Mouse (Mus musculus): ENCODE results near the gene Zscan2. TPM values are rescaled to one million over a fixed set of nuclear protein-coding genes. Genes with fewer than 3 reads are reported as not detected.

Gene Zscan2
- polyA plus RNA-seq, 1 experiment from 2014 or later, result 0.63 TPM

DNA sequence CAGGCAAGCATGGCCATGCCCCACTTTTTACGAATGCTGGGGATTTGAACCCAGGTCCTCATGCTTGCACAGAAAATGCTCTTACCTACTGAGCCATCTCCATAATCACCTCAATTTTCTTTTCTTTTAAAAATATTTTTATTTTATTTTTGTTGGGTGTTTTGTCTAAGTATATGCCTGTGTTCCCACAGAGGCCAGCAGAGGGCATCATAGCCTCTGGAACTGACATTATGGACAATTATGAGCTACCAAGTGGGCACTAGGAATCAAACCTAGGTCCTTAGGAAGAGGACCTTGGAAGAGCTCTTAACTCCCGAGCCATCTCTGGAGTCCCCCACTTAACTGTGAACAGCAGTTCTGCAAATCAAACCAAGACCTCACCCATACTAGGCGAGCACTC lies 7.5 kb upstream of the Zscan2 start:
- no peaks in the 10 kb centered on the region for H3K4me1 ChIP-seq (replicated peaks; ENCODE audit: control insufficient read depth, insufficient read depth)
- H3K4me2 ChIP-seq (replicated peaks; ENCODE audit: low read depth), result no peak overlapping the region
- ATAC-seq (ENCODE audit: low FRiP score, low TSS enrichment), result no peak
- peak; percentile 45; the same call in 1 of the 2 replicates for TF ChIP-seq CTCF (IDR thresholded peaks at IDR 0.05; ENCODE audit: low read depth)
- no peak for TF ChIP-seq EP300 (optimal IDR thresholded peaks at IDR 0.05)
- H3K27me3 ChIP-seq (ENCODE audit: control insufficient read depth, insufficient read depth, low read length), result no peaks in the 10 kb centered on the region
- H3K36me3 ChIP-seq (ENCODE audit: control insufficient read depth, insufficient read depth, low read length), result no peaks in the 10 kb centered on the region
- H3K27ac ChIP-seq (replicated peaks), result no peak overlapping the region
- H3K9me3 ChIP-seq (ENCODE audit: control insufficient read depth, low read length), result no peaks in the 10 kb centered on the region
- H3K9ac ChIP-seq (ENCODE audit: low read length), result no peak overlapping the region
- no peak for DNase-seq (ENCODE audit: low spot score)
- WGBS, result 93% methylated on average over 3 of the region's 3 CpGs
- no peak overlapping the region for H3K4me3 ChIP-seq (ENCODE audit: low read depth, low read length)

- no peak for DNase-seq (ENCODE audit: low spot score)
- no peak overlapping the region for H3K4me3 ChIP-seq (ENCODE audit: low read depth, low read length)
- no peak for ATAC-seq (ENCODE audit: low FRiP score, low TSS enrichment)
- H3K4me2 ChIP-seq (replicated peaks; ENCODE audit: low read depth), result no peak overlapping the region
- no peak overlapping the region for H3K9ac ChIP-seq (ENCODE audit: low read length)
- no peak overlapping the region for H3K27ac ChIP-seq (replicated peaks)
- no peaks in the 10 kb centered on the region for H3K9me3 ChIP-seq (ENCODE audit: control insufficient read depth, low read length)
- no peak for TF ChIP-seq EP300 (optimal IDR thresholded peaks at IDR 0.05)
- no peak for TF ChIP-seq CTCF (IDR thresholded peaks at IDR 0.05; ENCODE audit: low read depth)
- no peaks in the 10 kb centered on the region for H3K27me3 ChIP-seq (ENCODE audit: control insufficient read depth, insufficient read depth, low read length)
- H3K4me1 ChIP-seq (replicated peaks; ENCODE audit: control insufficient read depth, insufficient read depth), result no peaks in the 10 kb centered on the region
- no peaks in the 10 kb centered on the region for H3K36me3 ChIP-seq (ENCODE audit: control insufficient read depth, insufficient read depth, low read length)
Observed at GRCm38 (mm10) chr7:80855316-80855715, 5.4 kb upstream of the Zscan2 start.

GRCm38 (mm10) chr7:80857181-80857580 lies 3.5 kb upstream of the Zscan2 start:
- H3K9me3 ChIP-seq (ENCODE audit: control insufficient read depth, low read length), result no peaks in the 10 kb centered on the region
- H3K4me2 ChIP-seq (replicated peaks; ENCODE audit: low read depth), result no peak overlapping the region
- H3K9ac ChIP-seq (ENCODE audit: low read length), result no peak overlapping the region
- 22% methylated on average over 6 of the region's 6 CpGs for WGBS
- H3K27me3 ChIP-seq (ENCODE audit: control insufficient read depth, insufficient read depth, low read length), result no peaks in the 10 kb centered on the region
- H3K36me3 ChIP-seq (ENCODE audit: control insufficient read depth, insufficient read depth, low read length), result no peaks in the 10 kb centered on the region
- H3K4me3 ChIP-seq (ENCODE audit: low read depth, low read length), result no peak overlapping the region
- peak; percentile 48; the same call in 1 of the 2 replicates for ATAC-seq (ENCODE audit: low FRiP score, low TSS enrichment)
- DNase-seq (ENCODE audit: low spot score), result peak; percentile 87
- H3K27ac ChIP-seq (replicated peaks), result no peak overlapping the region
- H3K4me1 ChIP-seq (replicated peaks; ENCODE audit: control insufficient read depth, insufficient read depth), result no peaks in the 10 kb centered on the region
- TF ChIP-seq CTCF (IDR thresholded peaks at IDR 0.05; ENCODE audit: low read depth) (peak; percentile 91), EP300 (optimal IDR thresholded peaks at IDR 0.05) (no peak)

DNA sequence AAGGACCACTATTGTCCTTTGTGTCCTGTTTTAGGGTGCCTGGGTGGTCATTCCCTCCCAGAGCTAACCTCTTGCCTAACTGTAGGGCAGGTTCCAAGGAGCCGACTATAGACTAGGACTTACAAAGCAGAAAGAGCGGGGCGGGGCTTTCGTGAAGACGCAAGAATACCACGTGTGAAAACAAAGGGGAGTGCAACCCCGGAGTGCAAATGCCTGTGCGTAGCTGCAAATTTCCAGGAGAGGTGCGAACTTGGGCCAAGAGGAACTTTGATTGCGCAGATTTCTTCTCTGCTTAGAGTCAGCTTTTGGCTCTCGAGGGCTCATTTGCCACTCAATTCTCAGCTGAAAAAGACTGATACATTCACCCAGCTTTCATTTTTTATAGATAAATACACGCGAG lies 493 bp upstream of the Zscan2 start:
- peak; percentile 64 for ATAC-seq (ENCODE audit: low FRiP score, low TSS enrichment)
- H3K4me2 ChIP-seq (replicated peaks; ENCODE audit: low read depth), result peak overlapping the region; percentile 84
- no peaks in the 10 kb centered on the region; the same call in 1 of the 2 replicates for H3K4me1 ChIP-seq (replicated peaks; ENCODE audit: control insufficient read depth, insufficient read depth)
- TF ChIP-seq CTCF (IDR thresholded peaks at IDR 0.05; ENCODE audit: low read depth) (no peak), EP300 (optimal IDR thresholded peaks at IDR 0.05) (no peak)
- H3K4me3 ChIP-seq (ENCODE audit: low read depth, low read length), result peak overlapping the region; percentile 84
- WGBS, result under 1% methylated on average over 13 of the region's 13 CpGs
- no peaks in the 10 kb centered on the region for H3K9me3 ChIP-seq (ENCODE audit: control insufficient read depth, low read length)
- no peaks in the 10 kb centered on the region for H3K36me3 ChIP-seq (ENCODE audit: control insufficient read depth, insufficient read depth, low read length)
- H3K27ac ChIP-seq (replicated peaks), result no peak overlapping the region
- H3K27me3 ChIP-seq (ENCODE audit: control insufficient read depth, insufficient read depth, low read length), result no peaks in the 10 kb centered on the region
- peak; percentile 78 for DNase-seq (ENCODE audit: low spot score)
- H3K9ac ChIP-seq (ENCODE audit: low read length), result peak overlapping the region; percentile 43

- no peak for ATAC-seq (ENCODE audit: low FRiP score, low TSS enrichment)
- 90% methylated on average over 2 of the region's 2 CpGs for WGBS
- Histone ChIP-seq H3K9me3 (ENCODE audit: control insufficient read depth, low read length) (no peaks in the 10 kb centered on the region), H3K4me3 (ENCODE audit: low read depth, low read length) (no peak overlapping the region), H3K27ac (replicated peaks) (no peak overlapping the region), H3K9ac (ENCODE audit: low read length) (no peak overlapping the region), H3K36me3 (ENCODE audit: control insufficient read depth, insufficient read depth, low read length) (no peaks in the 10 kb centered on the region; the same call in 1 of the 2 replicates), H3K4me2 (replicated peaks; ENCODE audit: low read depth) (no peak overlapping the region), H3K27me3 (ENCODE audit: control insufficient read depth, insufficient read depth, low read length) (no peaks in the 10 kb centered on the region), H3K4me1 (replicated peaks; ENCODE audit: control insufficient read depth, insufficient read depth) (no peaks in the 10 kb centered on the region; the same call in 1 of the 2 replicates)
- TF ChIP-seq CTCF (IDR thresholded peaks at IDR 0.05; ENCODE audit: low read depth) (no peak), EP300 (optimal IDR thresholded peaks at IDR 0.05) (no peak)
- no peak for DNase-seq (ENCODE audit: low spot score)
Observed at GRCm38 (mm10) chr7:80862475-80862874, 1.8 kb downstream of the Zscan2 start.

GRCm38 (mm10) chr7:80863520-80863919 lies 2.8 kb downstream of the Zscan2 start:
- no peaks in the 10 kb centered on the region; the same call in 1 of the 2 replicates for H3K4me1 ChIP-seq (replicated peaks; ENCODE audit: control insufficient read depth, insufficient read depth)
- no peak overlapping the region for H3K27ac ChIP-seq (replicated peaks)
- TF ChIP-seq EP300 (optimal IDR thresholded peaks at IDR 0.05) (no peak), CTCF (IDR thresholded peaks at IDR 0.05; ENCODE audit: low read depth) (no peak)
- H3K9ac ChIP-seq (ENCODE audit: low read length), result no peak overlapping the region; the same call in 1 of the 2 replicates
- 81% methylated on average over 5 of the region's 5 CpGs for WGBS
- no peak for ATAC-seq (ENCODE audit: low FRiP score, low TSS enrichment)
- no peak overlapping the region for H3K4me3 ChIP-seq (ENCODE audit: low read depth, low read length)
- no peaks in the 10 kb centered on the region for H3K27me3 ChIP-seq (ENCODE audit: control insufficient read depth, insufficient read depth, low read length)
- no peak for DNase-seq (ENCODE audit: low spot score)
- no peaks in the 10 kb centered on the region; the same call in 1 of the 2 replicates for H3K36me3 ChIP-seq (ENCODE audit: control insufficient read depth, insufficient read depth, low read length)
- H3K4me2 ChIP-seq (replicated peaks; ENCODE audit: low read depth), result no peak overlapping the region
- no peaks in the 10 kb centered on the region for H3K9me3 ChIP-seq (ENCODE audit: control insufficient read depth, low read length)
